12 mouse cellular contexts compared by ENCODE assay signal in the genomic region with DNA sequence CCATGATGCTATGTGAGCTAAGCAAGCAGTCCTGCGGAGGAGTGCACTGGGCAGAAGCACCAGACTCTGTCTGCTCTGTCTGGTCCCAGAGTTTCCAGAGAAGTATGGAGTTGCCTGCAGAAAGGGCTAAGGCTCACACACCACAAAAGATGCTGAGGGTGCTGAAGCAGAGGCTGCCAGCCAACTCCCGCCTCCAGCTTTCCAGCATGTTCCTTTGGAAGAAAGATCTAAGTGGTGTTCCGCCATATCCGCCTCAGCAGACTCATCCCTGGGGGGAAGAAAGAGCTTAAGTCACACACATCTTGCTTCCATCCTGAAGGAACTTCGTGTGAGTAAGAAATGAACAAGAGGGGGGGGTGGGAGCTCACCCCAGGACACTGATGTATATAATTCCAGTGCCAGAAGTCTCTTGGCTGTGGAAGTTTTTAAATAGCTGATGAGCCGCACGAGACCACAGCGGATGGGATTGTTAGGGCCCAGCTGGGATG. TPM values are rescaled to one million over a fixed set of nuclear protein-coding genes. Genes with fewer than 3 reads are reported as not detected.
DNase-seq lines count a peak whose midpoint lies in the region; ATAC-seq and TF ChIP-seq lines count a peak whose summit lies in the region.
"Had no signal": no experiment of that assay in that cellular context is flagged by ENCODE, and none has a peak within 500 bp of the region (broad histone marks: within the 10 kb centered on the region; RNA-seq: fewer than 3 reads in every experiment).

No protein-coding gene starts in this region.

- no peaks in the 10 kb centered on the region for H3K9me3 ChIP-seq in hindbrain, embryonic 14.5 days (ENCODE audit: control insufficient read depth, low read length)

- H3K36me3 ChIP-seq in hindbrain, embryonic 14.5 days (replicated peaks; ENCODE audit: control insufficient read depth, insufficient read depth), result no peaks in the 10 kb centered on the region
- no peaks in the 10 kb centered on the region for H3K36me3 ChIP-seq in thymus, adult 2 months (ENCODE audit: control insufficient read depth, insufficient read depth, low read length)

- TF ChIP-seq CTCF in thymus, adult 2 months (IDR thresholded peaks at IDR 0.05; ENCODE audit: borderline replicate concordance, control insufficient read depth, extremely low read depth, insufficient read depth, low read length, poor library complexity), result no peak

- no peak overlapping the region for H3K4me2 ChIP-seq in hindbrain, embryonic 14.5 days (replicated peaks)

- 73% methylated on average over 8 of the region's 8 CpGs for WGBS in hindbrain, embryonic 14.5 days
- WGBS in thymus, adult 2 months, result 82% methylated on average over 8 of the region's 8 CpGs

- no peak overlapping the region for H3K27ac ChIP-seq in hindbrain, embryonic 14.5 days
- H3K27ac ChIP-seq in thymus, adult 2 months (ENCODE audit: control insufficient read depth, insufficient read depth, low read length), result no peak overlapping the region

- H3K4me1 ChIP-seq in hindbrain, embryonic 14.5 days (replicated peaks; ENCODE audit: control insufficient read depth, insufficient read depth, low read length), result 0 out of 2 replicates have a peak, but pooled peaks cover 4% of the 10 kb centered on the region
- H3K4me1 ChIP-seq in thymus, adult 2 months (replicated peaks; ENCODE audit: control insufficient read depth, insufficient read depth, low read length), result no peaks in the 10 kb centered on the region

- peak; percentile 58 to 60 for DNase-seq in layer of hippocampus, adult 18-20 months (ENCODE audit: low spot score in 2 of 2)
- DNase-seq in layer of hippocampus, postnatal 25 days (ENCODE audit: extremely low spot score in 1 of 2, low spot score in 1 of 2), result no peak
- peak; percentile 45 to 70 for DNase-seq in frontal cortex, postnatal 10 days (ENCODE audit: low spot score in 2 of 2)
- peak; percentile 77 to 83 for DNase-seq in left cerebral cortex, adult 18-20 months (ENCODE audit: low spot score in 2 of 2)
- DNase-seq in right cerebral cortex, postnatal 14 days, result peak; percentile 60
- no peak for DNase-seq in hindbrain, embryonic 14.5 days (ENCODE audit: low spot score)
- DNase-seq in ovary, postnatal 14 days (ENCODE audit: low spot score), result no peak
- DNase-seq in thymus, adult 2 months, result no peak

- H3K27me3 ChIP-seq in hindbrain, embryonic 14.5 days (ENCODE audit: control insufficient read depth, insufficient read depth, low read length), result no peaks in the 10 kb centered on the region
- no peaks in the 10 kb centered on the region for H3K27me3 ChIP-seq in thymus, adult 2 months (ENCODE audit: control insufficient read depth, insufficient read depth, low read length)
- H3K27me3 ChIP-seq: Patski had no signal

- no peak overlapping the region for H3K9ac ChIP-seq in hindbrain, embryonic 14.5 days

- no peak for TF ChIP-seq POLR2A in thymus, adult 2 months (IDR thresholded peaks at IDR 0.05; ENCODE audit: control insufficient read depth, extremely low read depth, insufficient read depth, low read length, poor library complexity)

- H3K4me3 ChIP-seq in hindbrain, embryonic 14.5 days (replicated peaks; ENCODE audit: low read length), result no peak overlapping the region
- H3K4me3 ChIP-seq in thymus, adult 2 months (ENCODE audit: control insufficient read depth, insufficient read depth, low read length), result no peak overlapping the region

- no peak for ATAC-seq in hindbrain, embryonic 14.5 days (ENCODE audit: low FRiP score)
- ATAC-seq: Patski had no signal

RNA-seq across cellular contexts. Expression of a gene that starts 10.9 kb away (rescaled TPM):
- 1 to 10 TPM; 2.7 to 2.8 TPM for total RNA-seq in layer of hippocampus, adult 18-20 months (2021)
- 1 to 10 TPM in 1 of 2 experiments, under 1 TPM in 1; 0.49 to 1.0 TPM for total RNA-seq in layer of hippocampus, postnatal 25 days (2021)
- total RNA-seq in left cerebral cortex, adult 18-20 months (2021), result 1 to 10 TPM; 1.9 to 2.7 TPM
- polyA plus RNA-seq in hindbrain, embryonic 14.5 days (2014; fragmentation: Nextera tagmentation; extraction: Ambion mirVana), result 0.13 TPM in 2 replicates
- polyA plus RNA-seq in thymus, adult 2 months (2012; rRNA removed), result 1.4 and 2.0 TPM in 2 replicates
- total RNA-seq: neutrophil, adult 5-6 weeks had no signal

RNA-seq across cellular contexts. Expression of a gene that starts 48.9 kb away (rescaled TPM):
- not detected for total RNA-seq in layer of hippocampus, adult 18-20 months (2021)
- total RNA-seq in layer of hippocampus, postnatal 25 days (2021), result not detected
- total RNA-seq in left cerebral cortex, adult 18-20 months (2021), result not detected
- polyA plus RNA-seq in hindbrain, embryonic 14.5 days (2014; fragmentation: Nextera tagmentation; extraction: Ambion mirVana), result not detected in 2 replicates
- polyA plus RNA-seq in thymus, adult 2 months (2012; rRNA removed), result not detected in 2 replicates
- total RNA-seq: layer of hippocampus, postnatal 14 days; neutrophil, adult 5-6 weeks had no signal
- polyA plus RNA-seq: embryonic facial prominence, embryonic 11.5 days; Patski had no signal

Comparison
In these comparisons a context has a peak if more than half of its experiments do, and no peak if none do; other contexts are left out.
1. DNase-seq: peak in layer of hippocampus, adult 18-20 months (2 of 2), frontal cortex, postnatal 10 days (2 of 2), left cerebral cortex, adult 18-20 months (2 of 2) and right cerebral cortex, postnatal 14 days (single experiment); none in layer of hippocampus, postnatal 25 days (0 of 2), hindbrain, embryonic 14.5 days (single experiment), ovary, postnatal 14 days (single experiment) and thymus, adult 2 months (single experiment).